Mouse (Mus musculus) CH12.LX (cell line): ENCODE results near the gene Agps. TPM values are rescaled to one million over a fixed set of nuclear protein-coding genes. Genes with fewer than 3 reads are reported as not detected.

Experiments
- DNase-seq: peaks from one replicate; pipeline ENCODE4 v3.0.0-alpha.2; 2013; ENCODE audit errors: extremely low read depth
- H3K27ac ChIP-seq: 2 replicates; pipeline ENCODE4 v1.5.1; 2012; ENCODE audit warnings: low read depth, mild to moderate bottlenecking, control low read depth, moderate library complexity; ENCODE audit not compliant: insufficient read depth
- H3K27me3 ChIP-seq: replicated peaks from 2 replicates; pipeline ENCODE3; 2012; ENCODE audit warnings: inconsistent platforms
- H3K36me3 ChIP-seq, 2 experiments: replicated peaks in 1 of 2; 2 replicates each; pipeline versions ENCODE3 to v1.6.1; 2012; ENCODE audit warnings: inconsistent platforms in 1 of 2, low read length in 1 of 2, mild to moderate bottlenecking in 1 of 2, mixed read lengths in 1 of 2, moderate library complexity in 1 of 2; ENCODE audit not compliant: control insufficient read depth in 1 of 2, insufficient read depth in 1 of 2
- H3K4me1 ChIP-seq, 2 experiments: 2 replicates each; pipeline ENCODE4 v1.6.1; 2012; ENCODE audit warnings: inconsistent platforms in 1 of 2, moderate library complexity in 1 of 2; ENCODE audit not compliant: insufficient read depth in 2 of 2, control insufficient read depth in 1 of 2
- H3K4me2 ChIP-seq: 2 replicates; pipeline ENCODE4 v1.6.1; 2012; ENCODE audit warnings: low read depth, mild to moderate bottlenecking, control low read depth; ENCODE audit not compliant: poor library complexity, insufficient read depth, severe bottlenecking
- H3K4me3 ChIP-seq, 3 experiments: fragments of 150-350 bp in 1 of 3; sonication (generic) in 1 of 3; replicated peaks in 1 of 3; 2 replicates each; pipeline versions ENCODE3 to v1.5.1; 2011 to 2012; ENCODE audit warnings: low read depth in 2 of 3, low read length in 2 of 3, mild to moderate bottlenecking in 2 of 3, moderate library complexity in 2 of 3, control low read depth in 1 of 3, improper control_type of control experiment in 1 of 3, inconsistent platforms in 1 of 3, mixed read lengths in 1 of 3; ENCODE audit not compliant: poor library complexity in 1 of 3
- H3K79me2 ChIP-seq: replicated peaks from 2 replicates; pipeline ENCODE4 v1.6.1; 2012; ENCODE audit warnings: mild to moderate bottlenecking, moderate library complexity; ENCODE audit not compliant: control insufficient read depth, poor library complexity, insufficient read depth, severe bottlenecking; ENCODE audit errors: extremely low read depth
- H3K9ac ChIP-seq: 2 replicates; pipeline ENCODE4 v1.6.1; 2012; ENCODE audit warnings: low read depth, mild to moderate bottlenecking, control low read depth, moderate library complexity; ENCODE audit not compliant: insufficient read depth
- H3K9me3 ChIP-seq: replicated peaks from 2 replicates; pipeline ENCODE3; 2012; ENCODE audit warnings: low read length, inconsistent platforms, mixed read lengths
- BHLHE40 ChIP-seq: IDR thresholded peaks from 2 replicates; pipeline ENCODE4 v1.6.1; 2011; ENCODE audit warnings: mild to moderate bottlenecking, low read depth, low read length, improper control_type of control experiment
- CHD1 ChIP-seq: IDR thresholded peaks from 2 replicates; pipeline ENCODE4 v1.6.1; 2012; ENCODE audit warnings: low read depth, low read length, improper control_type of control experiment, inconsistent platforms
- CHD2 ChIP-seq: IDR thresholded peaks from 2 replicates; pipeline ENCODE4 v1.6.1; 2011; ENCODE audit warnings: low read length, improper control_type of control experiment
- CTCF ChIP-seq, 2 experiments: IDR thresholded peaks in 1 of 2; conservative IDR thresholded peaks in 1 of 2; 2 replicates each; pipeline ENCODE4 v1.5.1; 2011 to 2012; ENCODE audit warnings: low read depth in 2 of 2, low read length in 2 of 2, improper control_type of control experiment in 1 of 2, inconsistent platforms in 1 of 2, mild to moderate bottlenecking in 1 of 2, moderate library complexity in 1 of 2
- E2F4 ChIP-seq: IDR thresholded peaks from 2 replicates; pipeline ENCODE4 v1.6.1; 2011; ENCODE audit warnings: low read depth, low read length, improper control_type of control experiment; ENCODE audit not compliant: insufficient replicate concordance
- ELF1 ChIP-seq: IDR thresholded peaks from 2 replicates; pipeline ENCODE4 v1.6.1; 2014; ENCODE audit warnings: low read depth, mild to moderate bottlenecking, inconsistent platforms, low read length, improper control_type of control experiment
- GABPA ChIP-seq: IDR thresholded peaks from 2 replicates; pipeline ENCODE4 v1.6.1; 2012; ENCODE audit warnings: low read depth, low read length, improper control_type of control experiment, inconsistent platforms; ENCODE audit not compliant: insufficient replicate concordance
- IRF4 ChIP-seq: IDR thresholded peaks from 2 replicates; pipeline ENCODE4 v1.6.1; 2014; ENCODE audit warnings: low read depth, mild to moderate bottlenecking, inconsistent platforms, low read length, improper control_type of control experiment
- JUN ChIP-seq: IDR thresholded peaks from 2 replicates; pipeline ENCODE4 v1.6.1; 2011; ENCODE audit warnings: low read depth, mild to moderate bottlenecking, low read length, improper control_type of control experiment, moderate library complexity; ENCODE audit not compliant: insufficient read depth
- KAT2A ChIP-seq: IDR thresholded peaks from 2 replicates; pipeline ENCODE4 v1.6.1; 2012; ENCODE audit warnings: low read length, improper control_type of control experiment, inconsistent platforms; ENCODE audit not compliant: insufficient replicate concordance
- MAFK ChIP-seq: IDR thresholded peaks from 2 replicates; pipeline ENCODE4 v1.6.1; 2011; ENCODE audit warnings: low read length, improper control_type of control experiment; ENCODE audit not compliant: insufficient replicate concordance
- MAX ChIP-seq: IDR thresholded peaks from 2 replicates; pipeline ENCODE4 v1.6.1; 2011; ENCODE audit warnings: low read length, improper control_type of control experiment
- MXI1 ChIP-seq: IDR thresholded peaks from 2 replicates; pipeline ENCODE4 v1.6.1; 2011; ENCODE audit warnings: mild to moderate bottlenecking, low read depth, low read length, improper control_type of control experiment
- NELFE ChIP-seq: IDR thresholded peaks from 2 replicates; pipeline ENCODE4 v1.6.1; 2011; ENCODE audit warnings: low read depth, low read length, improper control_type of control experiment
- POLR2AphosphoS2 ChIP-seq: IDR thresholded peaks from 2 replicates; pipeline ENCODE4 v1.6.1; 2011; ENCODE audit warnings: low read depth, low read length, improper control_type of control experiment
- RAD21 ChIP-seq: IDR thresholded peaks from 2 replicates; pipeline ENCODE4 v1.6.1; 2011; ENCODE audit warnings: low read depth, mild to moderate bottlenecking, low read length, improper control_type of control experiment, moderate library complexity
- RCOR1 ChIP-seq: conservative IDR thresholded peaks from 2 replicates; pipeline ENCODE4 v1.6.1; 2012; ENCODE audit warnings: low read depth, mild to moderate bottlenecking, inconsistent platforms, low read length, improper control_type of control experiment
- SIN3A ChIP-seq: IDR thresholded peaks from 2 replicates; pipeline ENCODE4 v1.6.1; 2012; ENCODE audit warnings: low read length, improper control_type of control experiment, inconsistent platforms
- SMC3 ChIP-seq: IDR thresholded peaks from 2 replicates; pipeline ENCODE4 v1.6.1; 2011; ENCODE audit warnings: low read depth, low read length, improper control_type of control experiment
- TBP ChIP-seq: conservative IDR thresholded peaks from 2 replicates; pipeline ENCODE4 v1.6.1; 2011; ENCODE audit warnings: low read depth, low read length, improper control_type of control experiment
- TCF12 ChIP-seq: IDR thresholded peaks from 2 replicates; pipeline ENCODE4 v1.6.1; 2014; ENCODE audit warnings: low read depth, mild to moderate bottlenecking, inconsistent platforms, low read length, improper control_type of control experiment
- USF1 ChIP-seq: IDR thresholded peaks from 2 replicates; pipeline ENCODE4 v1.6.1; 2014; ENCODE audit warnings: low read depth, mild to moderate bottlenecking, inconsistent platforms, low read length, improper control_type of control experiment
- USF2 ChIP-seq: conservative IDR thresholded peaks from 2 replicates; pipeline ENCODE4 v1.6.1; 2011; ENCODE audit warnings: low read depth, low read length, improper control_type of control experiment
- ZKSCAN1 ChIP-seq: IDR thresholded peaks from 2 replicates; pipeline ENCODE4 v1.6.1; 2012; ENCODE audit warnings: low read depth, inconsistent platforms, low read length, improper control_type of control experiment, borderline replicate concordance
- ZMIZ1 ChIP-seq: IDR thresholded peaks from 2 replicates; pipeline ENCODE4 v1.6.1; 2012; ENCODE audit warnings: low read depth, mild to moderate bottlenecking, inconsistent platforms, low read length, improper control_type of control experiment
- ZNF384 ChIP-seq: IDR thresholded peaks from 2 replicates; pipeline ENCODE4 v1.6.1; 2012; ENCODE audit warnings: low read depth, low read length, improper control_type of control experiment, inconsistent platforms
- dilution Hi-C: fragments of 300-500 bp; cut with MboI; formaldehyde crosslinking; loops from 2 replicates; pipeline ENCODE4 v1.14.3; 2020; ENCODE audit warnings: low sequenced_read_pairs; ENCODE audit not compliant: extremely low pct_unique_long_range_greater_than_20kb, extremely low pct_ligation_motif_present
- in situ Hi-C: fragments of 300-500 bp; cut with MboI; formaldehyde crosslinking; loops from 3 replicates; pipeline ENCODE4 v1.14.3; 2019; ENCODE audit warnings: low sequenced_read_pairs, low pct_ligation_motif_present, low pct_unique_long_range_greater_than_20kb, mixed read lengths
- polyA plus RNA-seq: library from polyadenylated mRNA; unstranded; fragments of >175 nt; gene quantifications from 2 replicates; pipeline ENCODE4 v1.2.1, GENCODE M21; 2012; ENCODE audit warnings: low read depth; ENCODE audit not compliant: insufficient read length
- total RNA-seq, 2 experiments: library from RNA; depleted of rRNA; stranded (reverse); fragments of 300-350 nt in 1 of 2; fragments of >200 nt in 1 of 2; gene quantifications; 2 replicates each; pipeline ENCODE4 v1.2.3; 2012 to 2014

Agps gene
- total and polyA plus RNA-seq, 3 experiments, result 38.6 to 67.7 (median 49.3) TPM

- Histone ChIP-seq H3K79me2 (no peaks in the 10 kb centered on the region), H3K36me3 (peaks cover 18 to 55% of the 10 kb centered on the region in 2 experiments), H3K4me2 (no peak overlapping the region), H3K4me3 (no peak overlapping the region), H3K27me3 (no peaks in the 10 kb centered on the region), H3K27ac (no peak overlapping the region), H3K9me3 (no peaks in the 10 kb centered on the region), H3K9ac (no peak overlapping the region), H3K4me1 (no peaks in the 10 kb centered on the region)
- in situ Hi-C loops, result no loop called here
- dilution Hi-C loops, result no loop called here
- TF ChIP-seq USF2, result no peak
- no peak for TF ChIP-seq MXI1
- no peak for TF ChIP-seq RCOR1
- no peak for TF ChIP-seq ZNF384
- no peak for TF ChIP-seq RAD21
- TF ChIP-seq CHD2, result no peak
- no peak for TF ChIP-seq JUN
- no peak for TF ChIP-seq NELFE
- TF ChIP-seq SMC3, result no peak
- no peak for TF ChIP-seq TCF12
- no peak for TF ChIP-seq ZKSCAN1
- TF ChIP-seq MAFK, result no peak
- no peak for TF ChIP-seq KAT2A
- TF ChIP-seq CHD1, result no peak
- TF ChIP-seq MAX, result no peak
- no peak for TF ChIP-seq E2F4
- no peak for TF ChIP-seq CTCF (conservative IDR thresholded peaks at IDR 0.05 in 1 of 2, IDR thresholded peaks at IDR 0.05 in 1 of 2; ENCODE audit: low read depth in 2 of 2, low read length in 2 of 2)
- no peak for TF ChIP-seq SIN3A
- no peak for TF ChIP-seq GABPA
- TF ChIP-seq, all 38 proteins: peak for 0
- DNase-seq, result no peak
Observed at GRCm38 (mm10) chr2:75874008-75874559, 42.1 kb downstream of the Agps start.

- DNase-seq, result no peak
- H3K27ac ChIP-seq, result no peak overlapping the region
- H3K9me3 ChIP-seq, result no peaks in the 10 kb centered on the region
- TF ChIP-seq ELF1, result no peak
- TF ChIP-seq USF1, result no peak
- TF ChIP-seq JUN, result no peak
- peak; percentile 21 for TF ChIP-seq RAD21
- TF ChIP-seq CHD1, result no peak
- peak in 1 of 2 experiments; percentile 54; a peak in 2 of 4 replicates for TF ChIP-seq CTCF (conservative IDR thresholded peaks at IDR 0.05 in 1 of 2, IDR thresholded peaks at IDR 0.05 in 1 of 2; ENCODE audit: low read depth in 2 of 2, low read length in 2 of 2)
- TF ChIP-seq SMC3, result peak; percentile 52
- no peak for TF ChIP-seq TCF12
- TF ChIP-seq RCOR1, result no peak
- TF ChIP-seq ZMIZ1, result no peak
- no peak for TF ChIP-seq ZNF384
- TF ChIP-seq BHLHE40, result no peak
- TF ChIP-seq TBP, result no peak
- no peak for TF ChIP-seq E2F4
- no peak for TF ChIP-seq POLR2AphosphoS2
- TF ChIP-seq IRF4, result no peak
- H3K4me3 ChIP-seq, result no peak overlapping the region
- H3K4me2 ChIP-seq, result no peak overlapping the region
- no peak overlapping the region for H3K9ac ChIP-seq
- no peaks in the 10 kb centered on the region for H3K27me3 ChIP-seq
- no peaks in the 10 kb centered on the region for H3K4me1 ChIP-seq
- peaks cover 8 to 33% of the 10 kb centered on the region in 2 experiments for H3K36me3 ChIP-seq
- dilution Hi-C loops (no loop called here), in situ Hi-C loops (loop anchor here (10.0 kb wide), 1 partner anchor 75 kb away; no protein-coding TSS in a partner anchor)
- no peaks in the 10 kb centered on the region for H3K79me2 ChIP-seq
Observed at GRCm38 (mm10) chr2:75879791-75880190, 47.8 kb downstream of the Agps start.
